ENCODE assay signal across 20 mouse cellular contexts in genomic region chr4:15653650-15654049, GRCm38 (mm10).
"Had no signal": no experiment of that assay in that cellular context is flagged by ENCODE, and none has a peak within 500 bp of the region (broad histone marks: within the 10 kb centered on the region; RNA-seq: fewer than 3 reads in every experiment).

No protein-coding gene starts in this region.

- ATAC-seq: intestine, embryonic 16.5 days; liver, postnatal 0 days; lung, postnatal 0 days; midbrain, embryonic 13.5 days; midbrain, embryonic 16.5 days had no signal

- H3K4me3 ChIP-seq: limb, embryonic 15.5 days; midbrain, embryonic 13.5 days; neural tube, embryonic 12.5 days had no signal

- H3K9me3 ChIP-seq: limb, embryonic 15.5 days; midbrain, embryonic 13.5 days; neural tube, embryonic 12.5 days had no signal

- H3K4me2 ChIP-seq: limb, embryonic 15.5 days; liver, embryonic 11.5 days; lung, embryonic 14.5 days; midbrain, embryonic 13.5 days; neural tube, embryonic 12.5 days had no signal

- H3K27me3 ChIP-seq: limb, embryonic 15.5 days; midbrain, embryonic 13.5 days; neural tube, embryonic 12.5 days had no signal

- DNase-seq: kidney, adult 18-20 months; kidney, adult 9 months; kidney, postnatal 14 days; kidney, postnatal 4 days; liver, postnatal 0 days; lung, embryonic 14.5 days; right cerebral cortex, adult 18-20 months; right cerebral cortex, postnatal 14 days; right cerebral cortex, postnatal 4 days; thymus, postnatal 25 days had no signal

- H3K27ac ChIP-seq: limb, embryonic 15.5 days; liver, embryonic 14.5 days; macrophage; midbrain, embryonic 13.5 days; neural tube, embryonic 12.5 days; stomach, postnatal 0 days had no signal

- H3K36me3 ChIP-seq: limb, embryonic 15.5 days; midbrain, embryonic 13.5 days; neural tube, embryonic 12.5 days had no signal

- H3K9ac ChIP-seq: limb, embryonic 15.5 days; liver, embryonic 14.5 days; liver, postnatal 0 days; lung, embryonic 14.5 days; midbrain, embryonic 13.5 days; neural tube, embryonic 12.5 days had no signal

- H3K4me1 ChIP-seq: limb, embryonic 15.5 days; midbrain, embryonic 13.5 days; neural tube, embryonic 12.5 days had no signal
